In genomic region chr15:102965892-102966775, GRCm38 (mm10) we compare ENCODE assay signal across 8 mouse cellular contexts. TPM values are rescaled to one million over a fixed set of nuclear protein-coding genes. Genes with fewer than 3 reads are reported as not detected.
DNase-seq lines count a peak whose midpoint lies in the region; ATAC-seq lines count a peak whose summit lies in the region.

No protein-coding gene starts in this region.

- peak; percentile 10 for DNase-seq in layer of hippocampus, adult 11-12 months (ENCODE audit: low spot score)
- no peak for DNase-seq in layer of hippocampus, adult 8-10 months (ENCODE audit: low spot score in 2 of 2)
- DNase-seq in embryo, embryonic 10 days (ENCODE audit: low spot score), result peak; percentile 98
- DNase-seq in heart, embryonic 10.5 days (ENCODE audit: low spot score), result no peak
- peak; percentile 72 for DNase-seq in lung, postnatal 36 days
- peak; percentile 59 for DNase-seq in retina, postnatal 7 days (ENCODE audit: low read depth, low spot score)
- no peak for DNase-seq in frontal cortex, postnatal 14 days (ENCODE audit: low spot score in 2 of 2)

- peaks cover 100% of the 10 kb centered on the region for H3K27me3 ChIP-seq in heart, embryonic 10.5 days (ENCODE audit: insufficient read depth, poor library complexity, severe bottlenecking)
- peaks cover 12% of the 10 kb centered on the region; the same call in 1 of the 2 replicates for H3K27me3 ChIP-seq in kidney, embryonic 14.5 days (ENCODE audit: control insufficient read depth, insufficient read depth, low read length)

- WGBS in heart, embryonic 10.5 days, result 2% methylated on average over 30 of the region's 30 CpGs
- WGBS in kidney, embryonic 14.5 days, result 2% methylated on average over 29 of the region's 30 CpGs

- no peaks in the 10 kb centered on the region; the same call in 1 of the 2 replicates for H3K4me1 ChIP-seq in heart, embryonic 10.5 days
- peaks cover 2% of the 10 kb centered on the region; the same call in 1 of the 2 replicates for H3K4me1 ChIP-seq in kidney, embryonic 14.5 days (ENCODE audit: control insufficient read depth, insufficient read depth, low read length)

- ATAC-seq in kidney, embryonic 14.5 days (ENCODE audit: low FRiP score, low TSS enrichment), result peak; percentile 86

- H3K9me3 ChIP-seq in heart, embryonic 10.5 days, result no peaks in the 10 kb centered on the region
- no peaks in the 10 kb centered on the region for H3K9me3 ChIP-seq in kidney, embryonic 14.5 days (ENCODE audit: control insufficient read depth, low read length)

- H3K9ac ChIP-seq in kidney, embryonic 14.5 days (ENCODE audit: low read depth, low read length), result peak overlapping the region; percentile 81

- no peaks in the 10 kb centered on the region for H3K36me3 ChIP-seq in heart, embryonic 10.5 days
- H3K36me3 ChIP-seq in kidney, embryonic 14.5 days (ENCODE audit: control insufficient read depth, insufficient read depth, low read length), result no peaks in the 10 kb centered on the region

- peak overlapping the region; percentile 89 for H3K4me2 ChIP-seq in kidney, embryonic 14.5 days (replicated peaks; ENCODE audit: low read depth, low read length)

- H3K27ac ChIP-seq in heart, embryonic 10.5 days, result no peak overlapping the region
- peak overlapping the region; percentile 95 for H3K27ac ChIP-seq in kidney, embryonic 14.5 days (ENCODE audit: low read depth, low read length)

- peak overlapping the region; percentile 43 for H3K4me3 ChIP-seq in heart, embryonic 10.5 days
- H3K4me3 ChIP-seq in kidney, embryonic 14.5 days (ENCODE audit: low read length), result peak overlapping the region; percentile 70

RNA-seq across cellular contexts. Expression of gene Hoxc10, which starts 0.5 kb away (rescaled TPM):
- not detected for total RNA-seq in layer of hippocampus, adult 8-10 months (2022)
- 0.07 and 0.62 TPM in 2 replicates for polyA plus RNA-seq in heart, embryonic 10.5 days (2016; fragmentation: Nextera tagmentation; extraction: Ambion mirVana)
- 62.9 and 64.5 TPM in 2 replicates for polyA plus RNA-seq in kidney, embryonic 14.5 days (2014; fragmentation: Nextera tagmentation; extraction: Ambion mirVana)

RNA-seq across cellular contexts. Expression of gene Hoxc5, which starts 1.1 kb away (rescaled TPM):
- total RNA-seq in layer of hippocampus, adult 8-10 months (2022), result not detected
- 0.60 and 5.5 TPM in 2 replicates for polyA plus RNA-seq in heart, embryonic 10.5 days (2016; fragmentation: Nextera tagmentation; extraction: Ambion mirVana)
- 5.1 and 5.8 TPM in 2 replicates for polyA plus RNA-seq in kidney, embryonic 14.5 days (2014; fragmentation: Nextera tagmentation; extraction: Ambion mirVana)

RNA-seq across cellular contexts. Expression of gene Hoxc9, which starts 10.1 kb away (rescaled TPM):
- not detected for total RNA-seq in layer of hippocampus, adult 8-10 months (2022)
- polyA plus RNA-seq in heart, embryonic 10.5 days (2016; fragmentation: Nextera tagmentation; extraction: Ambion mirVana), result 0.49 TPM in 1 of 2 replicates, not detected in the other
- polyA plus RNA-seq in kidney, embryonic 14.5 days (2014; fragmentation: Nextera tagmentation; extraction: Ambion mirVana), result 10.3 and 10.7 TPM in 2 replicates

RNA-seq across cellular contexts. Expression of gene Hoxc11, which starts 11.9 kb away (rescaled TPM):
- not detected for total RNA-seq in layer of hippocampus, adult 8-10 months (2022)
- polyA plus RNA-seq in heart, embryonic 10.5 days (2016; fragmentation: Nextera tagmentation; extraction: Ambion mirVana), result not detected in 2 replicates
- 2.9 and 4.4 TPM in 2 replicates for polyA plus RNA-seq in kidney, embryonic 14.5 days (2014; fragmentation: Nextera tagmentation; extraction: Ambion mirVana)

RNA-seq across cellular contexts. Expression of gene Hoxc8, which starts 24.3 kb away (rescaled TPM):
- not detected for total RNA-seq in layer of hippocampus, adult 8-10 months (2022)
- polyA plus RNA-seq in heart, embryonic 10.5 days (2016; fragmentation: Nextera tagmentation; extraction: Ambion mirVana), result 0.06 and 1.7 TPM in 2 replicates
- 12.6 and 13.8 TPM in 2 replicates for polyA plus RNA-seq in kidney, embryonic 14.5 days (2014; fragmentation: Nextera tagmentation; extraction: Ambion mirVana)

Comparison
In these comparisons a context has a peak if more than half of its experiments do, and no peak if none do; other contexts are left out.
1. DNase-seq: peak in layer of hippocampus, adult 11-12 months (single experiment), embryo, embryonic 10 days (single experiment), lung, postnatal 36 days (single experiment) and retina, postnatal 7 days (single experiment); none in layer of hippocampus, adult 8-10 months (0 of 2), heart, embryonic 10.5 days (single experiment) and frontal cortex, postnatal 14 days (0 of 2).
2. RNA of gene Hoxc10, which starts 0.5 kb away (polyA plus RNA-seq): 62.9 to 64.5 TPM in kidney, embryonic 14.5 days; 0.07 to 0.62 TPM in heart, embryonic 10.5 days; every median in the first group is over 10 times any median in the second.